Mouse (Mus musculus): ENCODE data around the gene Tmem79.

- TF ChIP-seq EP300 (IDR thresholded peaks at IDR 0.05; ENCODE audit: low read length), result no peak
- TF ChIP-seq POLR2A (IDR thresholded peaks at IDR 0.05; ENCODE audit: low read depth, low read length), result no peak
- no peak for TF ChIP-seq RAD21 (IDR thresholded peaks at IDR 0.05; ENCODE audit: low read depth, low read length)
- no peak for TF ChIP-seq MAX (IDR thresholded peaks at IDR 0.05; ENCODE audit: low read length)
- TF ChIP-seq TBP (conservative IDR thresholded peaks at IDR 0.05; ENCODE audit: low read depth, low read length), result no peak
- no peak for TF ChIP-seq CTCF (conservative IDR thresholded peaks at IDR 0.05 in 1 of 2, IDR thresholded peaks at IDR 0.05 in 1 of 2; ENCODE audit: low read depth in 2 of 2, low read length in 2 of 2)
- no peak for TF ChIP-seq USF1 (IDR thresholded peaks at IDR 0.05; ENCODE audit: low read depth, low read length)
- no peak for TF ChIP-seq ZKSCAN1 (IDR thresholded peaks at IDR 0.05; ENCODE audit: borderline replicate concordance, low read depth, low read length)
- TF ChIP-seq IRF4 (IDR thresholded peaks at IDR 0.05; ENCODE audit: low read depth, low read length), result no peak
- no peak for TF ChIP-seq JUN (IDR thresholded peaks at IDR 0.05; ENCODE audit: insufficient read depth, low read depth, low read length)
- TF ChIP-seq RCOR1 (conservative IDR thresholded peaks at IDR 0.05; ENCODE audit: low read depth, low read length), result no peak
Observed at GRCm38 (mm10) chr3:88328956-88329355, 7.0 kb downstream of the Tmem79 start.

All from CH12.LX (cell line).